Mouse (Mus musculus) heart, embryonic 14.5 days (tissue): ENCODE data around the gene Gltpd2. TPM values are rescaled to one million over a fixed set of nuclear protein-coding genes. Genes with fewer than 3 reads are reported as not detected.
"Not testable (repeated sequence)": the region's sequence is repeated elsewhere in the genome, so short reads cannot be mapped to it uniquely, and the experiment has no call there.

Experiments
- ATAC-seq: fragments of 200-750 bp; cut with Nextera tagmentation; 2 replicates; pipeline ENCODE4 v1.8.0; 2017; ENCODE audit warnings: low read depth, moderate TSS enrichment; ENCODE audit not compliant: insufficient number of reproducible peaks, insufficient read depth, low FRiP score
- H3K27ac ChIP-seq, 2 experiments: fragments of 200-500 bp in 1 of 2; fragments of 300-500 bp in 1 of 2; sonication (generic) in 1 of 2; replicated peaks in 1 of 2; 2 replicates each; pipeline ENCODE4 v1.5.1; 2012 to 2014; ENCODE audit warnings: low read depth in 2 of 2, low read length in 2 of 2, control low read depth in 1 of 2, mild to moderate bottlenecking in 1 of 2, mixed read lengths in 1 of 2; ENCODE audit not compliant: control insufficient read depth in 1 of 2, insufficient read depth in 1 of 2
- H3K27me3 ChIP-seq: fragments of 300-500 bp; sonication (generic); 2 replicates; pipeline ENCODE4 v1.6.1; 2014; ENCODE audit warnings: mild to moderate bottlenecking, low read length, control low read depth; ENCODE audit not compliant: control insufficient read depth, insufficient read depth
- H3K36me3 ChIP-seq: fragments of 300-500 bp; sonication (generic); 2 replicates; pipeline ENCODE4 v1.6.1; 2014; ENCODE audit warnings: mild to moderate bottlenecking, control low read depth, low read length, mixed read lengths; ENCODE audit not compliant: control insufficient read depth, insufficient read depth
- H3K4me1 ChIP-seq, 2 experiments: fragments of 200-500 bp in 1 of 2; fragments of 300-500 bp in 1 of 2; sonication (generic) in 1 of 2; 2 replicates each; pipeline ENCODE4 v1.6.1; 2012 to 2014; ENCODE audit warnings: low read length in 2 of 2, control low read depth in 1 of 2, mixed read lengths in 1 of 2; ENCODE audit not compliant: control insufficient read depth in 2 of 2, insufficient read depth in 2 of 2
- H3K4me2 ChIP-seq: fragments of 300-500 bp; sonication (generic); 2 replicates; pipeline ENCODE4 v1.6.1; 2014; ENCODE audit warnings: mild to moderate bottlenecking, low read length
- H3K4me3 ChIP-seq, 2 experiments: fragments of 200-500 bp in 1 of 2; fragments of 300-500 bp in 1 of 2; sonication (generic) in 1 of 2; 2 replicates each; pipeline ENCODE4 v1.5.1; 2012 to 2014; ENCODE audit warnings: low read length in 2 of 2, mild to moderate bottlenecking in 2 of 2, control low read depth in 1 of 2, low read depth in 1 of 2, moderate library complexity in 1 of 2; ENCODE audit not compliant: control insufficient read depth in 1 of 2, insufficient read depth in 1 of 2
- H3K9ac ChIP-seq: fragments of 300-500 bp; sonication (generic); 2 replicates; pipeline ENCODE4 v1.6.1; 2014; ENCODE audit warnings: mild to moderate bottlenecking, low read length
- H3K9me3 ChIP-seq: fragments of 300-500 bp; sonication (generic); 2 replicates; pipeline ENCODE4 v1.6.1; 2016; ENCODE audit warnings: low read length, control low read depth; ENCODE audit not compliant: control insufficient read depth
- WGBS: fragments of 180-500 bp; shearing (Covaris S2); extraction: QIAGEN DNeasy Blood & Tissue Kit; methylation state at CpG from one replicate; pipeline ENCODE4 v1.1.7; 2014; 5-methylcytosine and 5-hydroxymethylcytosine counted together
- polyA plus RNA-seq: library from polyadenylated mRNA; unstranded; fragments of >200 nt; fragmentation: Nextera tagmentation; extraction: Ambion mirVana; gene quantifications from 2 replicates; pipeline ENCODE4 v1.2.1, GENCODE M21; 2014

Gltpd2 gene
- polyA plus RNA-seq, 1 experiment from 2014 or later, result 0.49 TPM

- ATAC-seq, result no peak
- Histone ChIP-seq H3K4me2 (no peak overlapping the region), H3K36me3 (peaks cover 27% of the 10 kb centered on the region), H3K4me3 (no peak overlapping the region), H3K9ac (no peak overlapping the region), H3K9me3 (no peaks in the 10 kb centered on the region), H3K27ac (no peak overlapping the region), H3K4me1 (peaks cover 0 to 4% of the 10 kb centered on the region in 2 experiments; a peak in 2 of 4 replicates), H3K27me3 (no peaks in the 10 kb centered on the region)
- WGBS, result 77% methylated on average over 7 of the region's 7 CpGs
These were observed 9.6 kb downstream of the Gltpd2 start for GRCm38 (mm10) chr11:70528610-70529009.

DNA sequence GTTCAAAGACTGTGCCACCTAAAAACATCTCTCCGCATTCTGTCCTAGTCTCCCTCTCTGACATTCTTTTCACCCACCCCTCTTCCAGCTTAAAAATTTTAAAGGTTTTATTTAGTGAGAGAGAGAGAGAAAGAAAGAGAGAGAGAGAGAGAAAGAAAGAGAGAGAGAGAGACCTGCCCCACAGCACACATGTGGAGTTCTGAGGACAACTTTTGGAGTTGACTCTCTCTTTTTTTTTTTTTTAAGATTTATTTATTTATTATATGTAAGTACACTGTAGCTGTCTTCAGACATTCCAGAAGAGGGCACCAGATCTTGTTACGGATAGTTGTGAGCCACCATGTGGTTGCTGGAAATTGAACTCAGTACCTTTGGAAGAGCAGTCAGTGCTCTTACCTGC, 12.1 kb downstream of the Gltpd2 start:
- H3K9me3 ChIP-seq, H3K4me3 ChIP-seq, H3K4me2 ChIP-seq, H3K27me3 ChIP-seq, H3K9ac ChIP-seq, H3K4me1 ChIP-seq, ATAC-seq, H3K27ac ChIP-seq: not testable (repeated sequence)
- WGBS, result 78% methylated on average over 2 of the region's 2 CpGs
- peaks cover 26% of the 10 kb centered on the region for H3K36me3 ChIP-seq

GRCm38 (mm10) chr11:70532839-70533238, 13.8 kb downstream of the Gltpd2 start, which contains the start of gene Gm40193:
Gene Gm40193, minus strand, starts transcription at chr11:70532939.
- no peak for ATAC-seq
- Histone ChIP-seq H3K27ac (no peak within 1 kb of the TSS), H3K9me3 (no peaks in the 10 kb centered on the region), H3K27me3 (no peaks in the 10 kb centered on the region), H3K4me3 (no peak within 1 kb of the TSS), H3K4me1 (no peaks in the 10 kb centered on the region), H3K9ac (no peak within 1 kb of the TSS), H3K4me2 (no peak within 1 kb of the TSS), H3K36me3 (peaks cover 9% of the 10 kb centered on the region)
- 86% methylated on average over 6 of the region's 6 CpGs for WGBS

DNA sequence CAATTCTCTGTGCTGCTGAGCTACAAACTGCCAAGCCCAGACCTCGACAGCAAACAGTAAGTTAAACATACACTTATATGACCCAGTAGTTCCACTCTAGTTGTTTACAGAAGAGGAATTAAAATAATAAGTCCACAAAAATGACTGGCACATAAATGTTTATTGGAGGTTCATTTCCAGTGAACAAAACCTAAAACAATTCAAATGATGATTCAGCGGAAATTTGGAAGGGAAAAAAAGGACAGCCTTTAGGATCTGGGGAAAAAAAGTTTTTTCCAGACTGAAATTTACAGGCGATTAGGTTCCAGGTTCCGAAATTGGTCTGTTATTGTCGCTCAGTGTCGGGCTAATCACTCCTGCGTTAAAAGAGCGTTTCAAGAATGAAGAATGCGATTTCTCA, 20.4 kb downstream of the Gltpd2 start:
- peaks cover 12 to 19% of the 10 kb centered on the region in 2 experiments for H3K4me1 ChIP-seq
- H3K27ac ChIP-seq, result 0 out of 4 replicates have a peak overlapping the region, but pooled peaks have one; percentile 21 to 25
- H3K27me3 ChIP-seq, result no peaks in the 10 kb centered on the region
- H3K36me3 ChIP-seq, result 0 out of 2 replicates have a peak, but pooled peaks cover 2% of the 10 kb centered on the region
- peak overlapping the region; percentile 84 for H3K9ac ChIP-seq
- H3K4me2 ChIP-seq, result peak overlapping the region; percentile 74
- no peak for ATAC-seq
- no peaks in the 10 kb centered on the region for H3K9me3 ChIP-seq
- WGBS, result 16% methylated on average over 9 of the region's 9 CpGs
- peak overlapping the region; percentile 65 to 69 for H3K4me3 ChIP-seq

GRCm38 (mm10) chr11:70539877-70540587, 21.0 kb downstream of the Gltpd2 start, which contains the start of gene Pld2:
Gene Pld2, plus strand, starts transcription at chr11:70540064.
- Histone ChIP-seq H3K27me3 (no peaks in the 10 kb centered on the region), H3K9ac (peak within 1 kb of the TSS; percentile 84), H3K9me3 (no peaks in the 10 kb centered on the region), H3K4me1 (peaks cover 12 to 21% of the 10 kb centered on the region in 2 experiments), H3K4me2 (peak within 1 kb of the TSS; percentile 74), H3K36me3 (0 out of 2 replicates have a peak, but pooled peaks cover 2% of the 10 kb centered on the region), H3K27ac (peak within 1 kb of the TSS; percentile 29 to 74; a peak in 3 of 4 replicates), H3K4me3 (peak within 1 kb of the TSS; percentile 65 to 69)
- peak; percentile 97 for ATAC-seq
- under 1% methylated on average over 62 of the region's 65 CpGs for WGBS

GRCm38 (mm10) chr11:70540928-70541327, 21.9 kb downstream of the Gltpd2 start:
- Histone ChIP-seq H3K4me1 (peaks cover 12 to 21% of the 10 kb centered on the region in 2 experiments), H3K4me2 (peak overlapping the region; percentile 74), H3K27ac (0 out of 4 replicates have a peak overlapping the region, but pooled peaks of 1 of the 2 experiments have one; percentile 74), H3K36me3 (peaks cover 3% of the 10 kb centered on the region; the same call in 1 of the 2 replicates), H3K4me3 (peak overlapping the region; percentile 65 to 69), H3K9ac (peak overlapping the region; percentile 84), H3K27me3 (no peaks in the 10 kb centered on the region), H3K9me3 (no peaks in the 10 kb centered on the region)
- 90% methylated on average over 7 of the region's 7 CpGs for WGBS
- no peak for ATAC-seq

- H3K4me2 ChIP-seq, result peak overlapping the region; percentile 74; the same call in 1 of the 2 replicates
- peaks cover 12 to 21% of the 10 kb centered on the region in 2 experiments for H3K4me1 ChIP-seq
- H3K9ac ChIP-seq, result no peak overlapping the region
- H3K4me3 ChIP-seq, result peak overlapping the region in 1 of 2 experiments; percentile 69; a peak in 1 of 4 replicates
- H3K9me3 ChIP-seq, result no peaks in the 10 kb centered on the region
- ATAC-seq, result no peak
- no peak overlapping the region for H3K27ac ChIP-seq
- no peaks in the 10 kb centered on the region for H3K27me3 ChIP-seq
- 68% methylated on average over 5 of the region's 5 CpGs for WGBS
- peaks cover 7% of the 10 kb centered on the region; the same call in 1 of the 2 replicates for H3K36me3 ChIP-seq
These were observed 22.4 kb downstream of the Gltpd2 start for GRCm38 (mm10) chr11:70541415-70541814.
